Mouse (Mus musculus) T-helper 17 cell (primary cell): Measurements from ENCODE around the gene Plxnc1.

ENCODE experiments used
- in situ Hi-C, 2 experiments: fragments of 300-600 bp; cut with MboI, MseI; formaldehyde crosslinking; loops; 1 replicate in 1 of 2; 2 replicates in 1 of 2; pipeline ENCODE4 v1.15.1; 2025; ENCODE audit warnings: high pct_unique_total_duplicates in 2 of 2

The Plxnc1 gene

GRCm38 (mm10) chr10:94957705-94958104, 13.1 kb upstream of the Plxnc1 start:
- in situ Hi-C loops = no loop called here

GRCm38 (mm10) chr10:94947915-94948675, 3.5 kb upstream of the Plxnc1 start:
- in situ Hi-C loops = loop anchor here in 1 of 2 experiments (10.0 kb wide), 1 partner anchor 123 kb away; no protein-coding TSS in a partner anchor

- in situ Hi-C loops = loop anchor here in 1 of 2 experiments (10.0 kb wide), 1 partner anchor 123 kb away; no protein-coding TSS in a partner anchor
Measured at GRCm38 (mm10) chr10:94947386-94947785, 2.8 kb upstream of the Plxnc1 start.

- in situ Hi-C loops = loop anchor here in 1 of 2 experiments (10.0 kb wide), 1 partner anchor 120 kb away; no protein-coding TSS in a partner anchor
Measured at GRCm38 (mm10) chr10:94945206-94945711, 624 bp upstream of the Plxnc1 start.

- in situ Hi-C loops = loop anchor here in 1 of 2 experiments (10.0 kb wide), 1 partner anchor 119 kb away; no protein-coding TSS in a partner anchor
Measured at GRCm38 (mm10) chr10:94943846-94944690, 567 bp downstream of the Plxnc1 start.

- in situ Hi-C loops = loop anchor here in 1 of 2 experiments (10.0 kb wide), 1 partner anchor 119 kb away; no protein-coding TSS in a partner anchor
Measured at GRCm38 (mm10) chr10:94943401-94943845, 1.2 kb downstream of the Plxnc1 start.

GRCm38 (mm10) chr10:94942449-94943041, 2.1 kb downstream of the Plxnc1 start:
- in situ Hi-C loops = loop anchor here in 1 of 2 experiments (10.0 kb wide), 1 partner anchor 118 kb away; no protein-coding TSS in a partner anchor

GRCm38 (mm10) chr10:94941551-94941950, 3.1 kb downstream of the Plxnc1 start:
- in situ Hi-C loops = loop anchor here in 1 of 2 experiments (10.0 kb wide), 1 partner anchor 117 kb away; no protein-coding TSS in a partner anchor

GRCm38 (mm10) chr10:94940786-94941185, 3.8 kb downstream of the Plxnc1 start:
- in situ Hi-C loops = loop anchor here in 1 of 2 experiments (10.0 kb wide), 1 partner anchor 116 kb away; no protein-coding TSS in a partner anchor

GRCm38 (mm10) chr10:94940061-94940460, 4.6 kb downstream of the Plxnc1 start:
- in situ Hi-C loops = loop anchor here in 1 of 2 experiments (10.0 kb wide), 1 partner anchor 115 kb away; no protein-coding TSS in a partner anchor

- in situ Hi-C loops = loop anchor here (5.0 to 10.0 kb wide), 2 partner anchors 876 to 1282 kb away; no protein-coding TSS in a partner anchor
Measured at GRCm38 (mm10) chr10:94938899-94939298, 5.7 kb downstream of the Plxnc1 start.

- in situ Hi-C loops = loop anchor here (5.0 to 10.0 kb wide), 2 partner anchors 876 to 1281 kb away; no protein-coding TSS in a partner anchor
Measured at GRCm38 (mm10) chr10:94938320-94938719, 6.3 kb downstream of the Plxnc1 start.

GRCm38 (mm10) chr10:94935270-94935669, 9.4 kb downstream of the Plxnc1 start:
- in situ Hi-C loops = loop anchor here (5.0 to 10.0 kb wide), 2 partner anchors 880 to 1278 kb away; no protein-coding TSS in a partner anchor

- in situ Hi-C loops = loop anchor here in 1 of 2 experiments (10.0 kb wide), 1 partner anchor 881 kb away; no protein-coding TSS in a partner anchor
Measured at GRCm38 (mm10) chr10:94934151-94934614, 10.5 kb downstream of the Plxnc1 start.

- in situ Hi-C loops = loop anchor here in 1 of 2 experiments (10.0 kb wide), 1 partner anchor 883 kb away; no protein-coding TSS in a partner anchor
Measured at GRCm38 (mm10) chr10:94931961-94932832, 12.4 kb downstream of the Plxnc1 start.

- in situ Hi-C loops = no loop called here
Measured at GRCm38 (mm10) chr10:94928164-94928563, 16.5 kb downstream of the Plxnc1 start.

GRCm38 (mm10) chr10:94926297-94926696, 18.3 kb downstream of the Plxnc1 start:
- in situ Hi-C loops = no loop called here

GRCm38 (mm10) chr10:94924878-94925277, 19.8 kb downstream of the Plxnc1 start:
- in situ Hi-C loops = no loop called here

GRCm38 (mm10) chr10:94924450-94924849, 20.2 kb downstream of the Plxnc1 start:
- in situ Hi-C loops = no loop called here
